Mouse (Mus musculus): Measurements from ENCODE around the gene Rcsd1. TPM values are rescaled to one million over a fixed set of nuclear protein-coding genes. Genes with fewer than 3 reads are reported as not detected.

Gene Rcsd1
- total and polyA plus RNA-seq, 2 experiments, result 2.6 to 3.3 TPM

- H3K27ac ChIP-seq (replicated peaks; ENCODE audit: insufficient read depth, low read depth, low read length), result no peak overlapping the region
- peaks cover 11% of the 10 kb centered on the region; the same call in 1 of the 2 replicates for H3K4me1 ChIP-seq (ENCODE audit: control insufficient read depth, insufficient read depth, low read length)
- no peaks in the 10 kb centered on the region for H3K27me3 ChIP-seq (ENCODE audit: control insufficient read depth, insufficient read depth, low read length)
- 82% methylated on average over 15 of the region's 15 CpGs for WGBS
- DNase-seq (ENCODE audit: extremely low read depth, low read depth, low spot score), result no peak
- no peak overlapping the region for H3K4me3 ChIP-seq (ENCODE audit: insufficient read depth, low read depth, low read length)
- H3K36me3 ChIP-seq (ENCODE audit: control insufficient read depth, insufficient read depth, low read length), result no peaks in the 10 kb centered on the region
- H3K79me2 ChIP-seq (ENCODE audit: control insufficient read depth, insufficient read depth, low read length), result 0 out of 2 replicates have a peak, but pooled peaks cover 4% of the 10 kb centered on the region
- no peak overlapping the region for H3K9ac ChIP-seq (ENCODE audit: low read depth, low read length)
- no peak for TF ChIP-seq POLR2A (IDR thresholded peaks at IDR 0.05; ENCODE audit: extremely low read depth, insufficient read depth, low read length)
- TF ChIP-seq CTCF (IDR thresholded peaks at IDR 0.05; ENCODE audit: low read depth, low read length), result peak; percentile 33; the same call in 1 of the 2 replicates
Measured at GRCm38 (mm10) chr1:165678861-165679617, 30.5 kb downstream of the Rcsd1 start.

GRCm38 (mm10) chr1:165677558-165677957, 32.0 kb downstream of the Rcsd1 start:
- no peak overlapping the region for H3K9ac ChIP-seq (ENCODE audit: low read depth, low read length)
- WGBS, result 89% methylated on average over 4 of the region's 4 CpGs
- H3K4me3 ChIP-seq (ENCODE audit: insufficient read depth, low read depth, low read length), result no peak overlapping the region
- H3K27ac ChIP-seq (replicated peaks; ENCODE audit: insufficient read depth, low read depth, low read length), result no peak overlapping the region
- no peaks in the 10 kb centered on the region for H3K36me3 ChIP-seq (ENCODE audit: control insufficient read depth, insufficient read depth, low read length)
- TF ChIP-seq CTCF (IDR thresholded peaks at IDR 0.05; ENCODE audit: low read depth, low read length), result no peak
- TF ChIP-seq POLR2A (IDR thresholded peaks at IDR 0.05; ENCODE audit: extremely low read depth, insufficient read depth, low read length), result no peak
- no peak for DNase-seq (ENCODE audit: extremely low read depth, low read depth, low spot score)
- H3K4me1 ChIP-seq (ENCODE audit: control insufficient read depth, insufficient read depth, low read length), result peaks cover 7% of the 10 kb centered on the region; the same call in 1 of the 2 replicates
- H3K79me2 ChIP-seq (ENCODE audit: control insufficient read depth, insufficient read depth, low read length), result 0 out of 2 replicates have a peak, but pooled peaks cover 4% of the 10 kb centered on the region
- H3K27me3 ChIP-seq (ENCODE audit: control insufficient read depth, insufficient read depth, low read length), result no peaks in the 10 kb centered on the region

- Histone ChIP-seq H3K9ac (ENCODE audit: low read depth, low read length) (no peak overlapping the region), H3K27me3 (ENCODE audit: control insufficient read depth, insufficient read depth, low read length) (no peaks in the 10 kb centered on the region), H3K27ac (replicated peaks; ENCODE audit: insufficient read depth, low read depth, low read length) (no peak overlapping the region), H3K4me3 (ENCODE audit: insufficient read depth, low read depth, low read length) (no peak overlapping the region), H3K79me2 (ENCODE audit: control insufficient read depth, insufficient read depth, low read length) (0 out of 2 replicates have a peak, but pooled peaks cover 4% of the 10 kb centered on the region), H3K36me3 (ENCODE audit: control insufficient read depth, insufficient read depth, low read length) (no peaks in the 10 kb centered on the region), H3K4me1 (ENCODE audit: control insufficient read depth, insufficient read depth, low read length) (peaks cover 8% of the 10 kb centered on the region; the same call in 1 of the 2 replicates)
- TF ChIP-seq POLR2A (IDR thresholded peaks at IDR 0.05; ENCODE audit: extremely low read depth, insufficient read depth, low read length), result no peak
- TF ChIP-seq CTCF (IDR thresholded peaks at IDR 0.05; ENCODE audit: low read depth, low read length), result no peak
- DNase-seq (ENCODE audit: extremely low read depth, low read depth, low spot score), result no peak
- WGBS, result 76% methylated on average over 3 of the region's 3 CpGs
Measured at GRCm38 (mm10) chr1:165676993-165677392, 32.6 kb downstream of the Rcsd1 start.

GRCm38 (mm10) chr1:165675167-165675566, 34.4 kb downstream of the Rcsd1 start:
- DNase-seq (ENCODE audit: extremely low read depth, low read depth, low spot score), result no peak
- H3K4me3 ChIP-seq (ENCODE audit: insufficient read depth, low read depth, low read length), result no peak overlapping the region
- H3K27me3 ChIP-seq (ENCODE audit: control insufficient read depth, insufficient read depth, low read length), result no peaks in the 10 kb centered on the region
- 0 out of 2 replicates have a peak, but pooled peaks cover 4% of the 10 kb centered on the region for H3K79me2 ChIP-seq (ENCODE audit: control insufficient read depth, insufficient read depth, low read length)
- WGBS, result 89% methylated on average over 9 of the region's 9 CpGs
- H3K36me3 ChIP-seq (ENCODE audit: control insufficient read depth, insufficient read depth, low read length), result no peaks in the 10 kb centered on the region
- H3K4me1 ChIP-seq (ENCODE audit: control insufficient read depth, insufficient read depth, low read length), result peaks cover 4% of the 10 kb centered on the region; the same call in 1 of the 2 replicates
- TF ChIP-seq POLR2A (IDR thresholded peaks at IDR 0.05; ENCODE audit: extremely low read depth, insufficient read depth, low read length) (no peak), CTCF (IDR thresholded peaks at IDR 0.05; ENCODE audit: low read depth, low read length) (no peak)
- no peak overlapping the region for H3K9ac ChIP-seq (ENCODE audit: low read depth, low read length)
- H3K27ac ChIP-seq (replicated peaks; ENCODE audit: insufficient read depth, low read depth, low read length), result no peak overlapping the region

GRCm38 (mm10) chr1:165672355-165672754, 37.2 kb downstream of the Rcsd1 start:
- Histone ChIP-seq H3K36me3 (ENCODE audit: control insufficient read depth, insufficient read depth, low read length) (no peaks in the 10 kb centered on the region), H3K4me3 (ENCODE audit: insufficient read depth, low read depth, low read length) (no peak overlapping the region), H3K9ac (ENCODE audit: low read depth, low read length) (no peak overlapping the region), H3K79me2 (ENCODE audit: control insufficient read depth, insufficient read depth, low read length) (0 out of 2 replicates have a peak, but pooled peaks cover 4% of the 10 kb centered on the region), H3K27me3 (ENCODE audit: control insufficient read depth, insufficient read depth, low read length) (no peaks in the 10 kb centered on the region), H3K4me1 (ENCODE audit: control insufficient read depth, insufficient read depth, low read length) (peaks cover 6% of the 10 kb centered on the region; the same call in 1 of the 2 replicates), H3K27ac (replicated peaks; ENCODE audit: insufficient read depth, low read depth, low read length) (no peak overlapping the region)
- WGBS, result 71% methylated on average over 9 of the region's 9 CpGs
- no peak for DNase-seq (ENCODE audit: extremely low read depth, low read depth, low spot score)
- TF ChIP-seq POLR2A (IDR thresholded peaks at IDR 0.05; ENCODE audit: extremely low read depth, insufficient read depth, low read length), result no peak
- 0 out of 2 replicates have a peak, but pooled peaks have one; percentile 8 for TF ChIP-seq CTCF (IDR thresholded peaks at IDR 0.05; ENCODE audit: low read depth, low read length)

GRCm38 (mm10) chr1:165670056-165670455, 39.5 kb downstream of the Rcsd1 start:
- WGBS, result 79% methylated on average over 6 of the region's 6 CpGs

More at GRCm38 (mm10) chr1:165670056-165670455, 39.5 kb downstream of the Rcsd1 start:
- Histone ChIP-seq H3K79me2 (ENCODE audit: control insufficient read depth, insufficient read depth, low read length) (no peaks in the 10 kb centered on the region), H3K36me3 (ENCODE audit: control insufficient read depth, insufficient read depth, low read length) (no peaks in the 10 kb centered on the region), H3K4me3 (ENCODE audit: insufficient read depth, low read depth, low read length) (no peak overlapping the region), H3K4me1 (ENCODE audit: control insufficient read depth, insufficient read depth, low read length) (peaks cover 6% of the 10 kb centered on the region; the same call in 1 of the 2 replicates), H3K27me3 (ENCODE audit: control insufficient read depth, insufficient read depth, low read length) (no peaks in the 10 kb centered on the region), H3K27ac (replicated peaks; ENCODE audit: insufficient read depth, low read depth, low read length) (no peak overlapping the region), H3K9ac (ENCODE audit: low read depth, low read length) (no peak overlapping the region)
- DNase-seq (ENCODE audit: extremely low read depth, low read depth, low spot score), result no peak
- TF ChIP-seq POLR2A (IDR thresholded peaks at IDR 0.05; ENCODE audit: extremely low read depth, insufficient read depth, low read length), result no peak
- no peak for TF ChIP-seq CTCF (IDR thresholded peaks at IDR 0.05; ENCODE audit: low read depth, low read length)
